Mouse (Mus musculus): ENCODE data around the gene Slc9b1. TPM values are rescaled to one million over a fixed set of nuclear protein-coding genes. Genes with fewer than 3 reads are reported as not detected.

Gene Slc9b1
- total and polyA plus RNA-seq, 2 experiments from 2014 or later: not detected

- no peaks in the 10 kb centered on the region for H3K9me3 ChIP-seq (ENCODE audit: low read length)
- no peak overlapping the region for H3K27ac ChIP-seq
- no peaks in the 10 kb centered on the region for H3K36me3 ChIP-seq (ENCODE audit: insufficient read depth, low read length)
- no peak overlapping the region for H3K9ac ChIP-seq (replicated peaks; ENCODE audit: low read length)
- no peak overlapping the region for H3K4me3 ChIP-seq (ENCODE audit: low read length)
- 0 out of 2 replicates have a peak, but pooled peaks have one; percentile 19 for TF ChIP-seq CTCF (IDR thresholded peaks at IDR 0.05; ENCODE audit: low read depth)
- no peak for ATAC-seq
- WGBS: 59% methylated on average over 2 of the region's 2 CpGs
- no peaks in the 10 kb centered on the region for H3K27me3 ChIP-seq (ENCODE audit: insufficient read depth, low read length)
- no peak overlapping the region for H3K4me2 ChIP-seq (ENCODE audit: low read depth, low read length)
- no peak for DNase-seq (ENCODE audit: low spot score)
- H3K4me1 ChIP-seq (ENCODE audit: insufficient read depth, low read length): no peaks in the 10 kb centered on the region
Measured at GRCm38 (mm10) chr3:135327601-135328000, 20.2 kb upstream of the Slc9b1 start.

- H3K27me3 ChIP-seq (ENCODE audit: insufficient read depth, low read length): no peaks in the 10 kb centered on the region
- no peak overlapping the region for H3K27ac ChIP-seq
- no peaks in the 10 kb centered on the region for H3K9me3 ChIP-seq (ENCODE audit: low read length)
- DNase-seq (ENCODE audit: low spot score) (peak; percentile 50), ATAC-seq (no peak)
- H3K36me3 ChIP-seq (ENCODE audit: insufficient read depth, low read length): no peaks in the 10 kb centered on the region
- 45% methylated on average over 3 of the region's 3 CpGs for whole genome bisulfite sequencing
- no peaks in the 10 kb centered on the region for H3K4me1 ChIP-seq (ENCODE audit: insufficient read depth, low read length)
- peak; percentile 67 for TF ChIP-seq CTCF (IDR thresholded peaks at IDR 0.05; ENCODE audit: low read depth)
- no peak overlapping the region for H3K9ac ChIP-seq (replicated peaks; ENCODE audit: low read length)
- H3K4me3 ChIP-seq (ENCODE audit: low read length): no peak overlapping the region
- H3K4me2 ChIP-seq (ENCODE audit: low read depth, low read length): no peak overlapping the region
Measured at GRCm38 (mm10) chr3:135328560-135328959, 19.3 kb upstream of the Slc9b1 start.

- no peak for TF ChIP-seq CTCF (IDR thresholded peaks at IDR 0.05; ENCODE audit: low read depth)
Measured at GRCm38 (mm10) chr3:135332691-135333090, 15.1 kb upstream of the Slc9b1 start.

GRCm38 (mm10) chr3:135333763-135334162 lies 14.1 kb upstream of the Slc9b1 start:
- no peaks in the 10 kb centered on the region for H3K36me3 ChIP-seq (ENCODE audit: insufficient read depth, low read length)
- TF ChIP-seq CTCF (IDR thresholded peaks at IDR 0.05; ENCODE audit: low read depth): no peak
- no peaks in the 10 kb centered on the region for H3K9me3 ChIP-seq (ENCODE audit: low read length)
- H3K27me3 ChIP-seq (ENCODE audit: insufficient read depth, low read length): no peaks in the 10 kb centered on the region
- H3K4me1 ChIP-seq (ENCODE audit: insufficient read depth, low read length): no peaks in the 10 kb centered on the region
- ATAC-seq (no peak), DNase-seq (ENCODE audit: low spot score) (no peak)
- no peak overlapping the region for H3K4me2 ChIP-seq (ENCODE audit: low read depth, low read length)
- H3K27ac ChIP-seq: no peak overlapping the region
- no peak overlapping the region for H3K9ac ChIP-seq (replicated peaks; ENCODE audit: low read length)
- no peak overlapping the region for H3K4me3 ChIP-seq (ENCODE audit: low read length)
- WGBS: 41% methylated on average over 4 of the region's 4 CpGs

More at GRCm38 (mm10) chr3:135332691-135333090, 15.1 kb upstream of the Slc9b1 start:
- Histone ChIP-seq H3K9ac (replicated peaks; ENCODE audit: low read length) (no peak overlapping the region), H3K27me3 (ENCODE audit: insufficient read depth, low read length) (no peaks in the 10 kb centered on the region), H3K9me3 (ENCODE audit: low read length) (no peaks in the 10 kb centered on the region), H3K36me3 (ENCODE audit: insufficient read depth, low read length) (no peaks in the 10 kb centered on the region), H3K4me1 (ENCODE audit: insufficient read depth, low read length) (no peaks in the 10 kb centered on the region), H3K4me3 (ENCODE audit: low read length) (no peak overlapping the region), H3K27ac (no peak overlapping the region), H3K4me2 (ENCODE audit: low read depth, low read length) (no peak overlapping the region)
- DNase-seq (ENCODE audit: low spot score) (no peak), ATAC-seq (no peak)

- ATAC-seq (peak; percentile 64; the same call in 1 of the 2 replicates), DNase-seq (ENCODE audit: low spot score) (peak; percentile 18)
- no peak overlapping the region for H3K27ac ChIP-seq
- no peak overlapping the region for H3K4me2 ChIP-seq (ENCODE audit: low read depth, low read length)
- no peaks in the 10 kb centered on the region for H3K4me1 ChIP-seq (ENCODE audit: insufficient read depth, low read length)
- no peak overlapping the region for H3K9ac ChIP-seq (replicated peaks; ENCODE audit: low read length)
- TF ChIP-seq CTCF (IDR thresholded peaks at IDR 0.05; ENCODE audit: low read depth): no peak
- H3K27me3 ChIP-seq (ENCODE audit: insufficient read depth, low read length): no peaks in the 10 kb centered on the region
- no peaks in the 10 kb centered on the region for H3K36me3 ChIP-seq (ENCODE audit: insufficient read depth, low read length)
- H3K4me3 ChIP-seq (ENCODE audit: low read length): no peak overlapping the region
- no peaks in the 10 kb centered on the region for H3K9me3 ChIP-seq (ENCODE audit: low read length)
Measured at GRCm38 (mm10) chr3:135349022-135349421, 1.2 kb downstream of the Slc9b1 start.

DNA sequence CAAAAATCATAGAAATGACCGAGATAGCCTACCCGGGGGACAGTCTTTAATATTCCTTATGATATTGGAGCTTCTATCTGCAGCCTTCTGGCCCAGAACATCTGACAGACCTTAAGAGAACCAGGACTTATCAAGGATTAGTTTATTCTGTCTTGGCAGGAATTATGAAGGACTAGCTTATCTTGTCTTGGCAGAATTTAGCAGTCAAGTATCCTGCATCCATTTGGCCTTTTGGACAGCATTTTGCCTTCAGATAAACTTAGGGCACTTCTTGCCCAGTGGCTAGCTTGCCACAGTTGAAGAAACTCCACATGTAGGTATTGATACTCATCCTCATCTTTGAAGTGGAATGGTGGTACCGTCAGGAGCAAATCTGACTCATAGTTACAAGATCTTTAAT lies 4.0 kb downstream of the Slc9b1 start:
- DNase-seq (ENCODE audit: low spot score) (no peak), ATAC-seq (no peak)
- Histone ChIP-seq H3K36me3 (ENCODE audit: insufficient read depth, low read length) (no peaks in the 10 kb centered on the region), H3K4me1 (ENCODE audit: insufficient read depth, low read length) (no peaks in the 10 kb centered on the region), H3K27me3 (ENCODE audit: insufficient read depth, low read length) (no peaks in the 10 kb centered on the region), H3K9ac (replicated peaks; ENCODE audit: low read length) (no peak overlapping the region), H3K4me3 (ENCODE audit: low read length) (no peak overlapping the region), H3K27ac (no peak overlapping the region), H3K9me3 (ENCODE audit: low read length) (no peaks in the 10 kb centered on the region), H3K4me2 (ENCODE audit: low read depth, low read length) (no peak overlapping the region)
- 91% methylated on average over 3 of the region's 3 CpGs for WGBS
- no peak for TF ChIP-seq CTCF (IDR thresholded peaks at IDR 0.05; ENCODE audit: low read depth)

DNA sequence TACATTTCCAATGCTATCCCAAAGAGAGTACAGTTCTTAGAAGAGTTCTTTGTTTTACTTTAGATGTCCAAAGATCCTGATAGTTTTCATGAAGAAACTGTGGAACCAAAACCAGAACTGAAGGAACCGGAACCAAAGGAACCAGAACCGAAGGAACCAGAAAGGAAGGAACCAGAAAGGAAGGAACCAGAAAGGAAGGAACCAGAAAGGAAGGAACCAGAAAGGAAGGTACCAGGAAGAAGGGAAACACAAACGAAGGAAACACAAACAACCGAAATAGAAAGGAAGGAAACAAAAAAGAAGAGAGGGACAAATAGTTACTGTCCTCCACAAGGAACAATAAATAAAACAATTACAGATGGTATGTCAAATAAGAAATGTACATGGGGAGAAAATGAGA lies 9.6 kb downstream of the Slc9b1 start:
- no peak for DNase-seq (ENCODE audit: low spot score)
- Histone ChIP-seq H3K27me3 (ENCODE audit: insufficient read depth, low read length) (no peaks in the 10 kb centered on the region), H3K27ac (no peak overlapping the region), H3K9ac (replicated peaks; ENCODE audit: low read length) (no peak overlapping the region), H3K36me3 (ENCODE audit: insufficient read depth, low read length) (no peaks in the 10 kb centered on the region), H3K4me2 (ENCODE audit: low read depth, low read length) (no peak overlapping the region), H3K4me3 (ENCODE audit: low read length) (no peak overlapping the region), H3K4me1 (ENCODE audit: insufficient read depth, low read length) (no peaks in the 10 kb centered on the region), H3K9me3 (ENCODE audit: low read length) (no peaks in the 10 kb centered on the region)
- ATAC-seq: no peak
- 91% methylated on average over 4 of the region's 4 CpGs for whole genome bisulfite sequencing
- no peak for TF ChIP-seq CTCF (IDR thresholded peaks at IDR 0.05; ENCODE audit: low read depth)

Data from hindbrain, postnatal 0 days (tissue).